Mouse (Mus musculus) stomach, embryonic 16.5 days (tissue): ENCODE data around the gene Ppp1r32. TPM values are rescaled to one million over a fixed set of nuclear protein-coding genes. Genes with fewer than 3 reads are reported as not detected.
A peak's percentile ranks its signal among the peaks of the same experiment; 100 is the strongest.

ENCODE experiments used
- ATAC-seq: fragments of 200-750 bp; cut with Nextera tagmentation; 2 replicates; pipeline ENCODE4 v1.8.0; 2017; ENCODE audit warnings: moderate number of reproducible peaks, moderate TSS enrichment; ENCODE audit not compliant: insufficient read depth, low FRiP score
- H3K27ac ChIP-seq: fragments of 300-500 bp; sonication (generic); 2 replicates; pipeline ENCODE4 v1.5.1; 2014; ENCODE audit warnings: low read length
- H3K27me3 ChIP-seq: fragments of 300-500 bp; sonication (generic); 2 replicates; pipeline ENCODE4 v1.6.1; 2014; ENCODE audit warnings: low read length, control low read depth, mixed read lengths; ENCODE audit not compliant: control insufficient read depth, insufficient read depth
- H3K36me3 ChIP-seq: fragments of 300-500 bp; sonication (generic); 2 replicates; pipeline ENCODE4 v1.6.1; 2014; ENCODE audit warnings: low read length; ENCODE audit not compliant: control insufficient read depth, insufficient read depth
- H3K4me1 ChIP-seq: fragments of 300-500 bp; sonication (generic); 2 replicates; pipeline ENCODE4 v1.6.1; 2014; ENCODE audit warnings: low read length, control low read depth, mixed read lengths; ENCODE audit not compliant: control insufficient read depth, insufficient read depth
- H3K4me2 ChIP-seq: fragments of 300-500 bp; sonication (generic); 2 replicates; pipeline ENCODE4 v1.6.1; 2014; ENCODE audit warnings: low read depth, low read length, mixed read lengths
- H3K4me3 ChIP-seq: fragments of 300-500 bp; sonication (generic); replicated peaks from 2 replicates; pipeline ENCODE4 v1.5.1; 2014; ENCODE audit warnings: mild to moderate bottlenecking, low read length
- H3K9ac ChIP-seq: fragments of 300-500 bp; sonication (generic); 2 replicates; pipeline ENCODE4 v1.6.1; 2014; ENCODE audit warnings: low read length
- H3K9me3 ChIP-seq: fragments of 300-500 bp; sonication (generic); replicated peaks from 2 replicates; pipeline ENCODE4 v1.6.1; 2016; ENCODE audit warnings: low read length, control low read depth; ENCODE audit not compliant: control insufficient read depth
- WGBS: fragments of 180-500 bp; shearing (Covaris S2); extraction: QIAGEN DNeasy Blood & Tissue Kit; methylation state at CpG from one replicate; pipeline ENCODE4 v1.1.7; 2014; 5-methylcytosine and 5-hydroxymethylcytosine counted together
- polyA plus RNA-seq: library from polyadenylated mRNA; unstranded; fragments of >200 nt; fragmentation: Nextera tagmentation; extraction: Ambion mirVana; gene quantifications from 2 replicates; pipeline ENCODE4 v1.2.1, GENCODE M21; 2015

Gene Ppp1r32
- polyA plus RNA-seq, 1 experiment from 2014 or later: 0.31 TPM

GRCm38 (mm10) chr19:10502571-10502970 is 19.8 kb upstream of the Ppp1r32 start:
- Histone ChIP-seq H3K36me3 (0 out of 2 replicates have a peak, but pooled peaks cover under 1% of the 10 kb centered on the region), H3K9ac (no peak overlapping the region), H3K27me3 (no peaks in the 10 kb centered on the region), H3K9me3 (no peaks in the 10 kb centered on the region), H3K4me1 (no peaks in the 10 kb centered on the region), H3K4me3 (no peak overlapping the region), H3K4me2 (no peak overlapping the region), H3K27ac (no peak overlapping the region)
- ATAC-seq: peak; percentile 71; the same call in 1 of the 2 replicates
- whole genome bisulfite sequencing: 7% methylated on average over 4 of the region's 4 CpGs

GRCm38 (mm10) chr19:10500581-10500980 is 17.9 kb upstream of the Ppp1r32 start:
- peak; percentile 67 for ATAC-seq
- Histone ChIP-seq H3K27ac (0 out of 2 replicates have a peak overlapping the region, but pooled peaks have one; percentile 1), H3K9me3 (no peaks in the 10 kb centered on the region), H3K4me3 (no peak overlapping the region), H3K36me3 (no peaks in the 10 kb centered on the region), H3K4me2 (no peak overlapping the region), H3K27me3 (no peaks in the 10 kb centered on the region), H3K9ac (no peak overlapping the region), H3K4me1 (no peaks in the 10 kb centered on the region)
- WGBS: 68% methylated on average over 8 of the region's 8 CpGs

GRCm38 (mm10) chr19:10497512-10498160 is 14.9 kb upstream of the Ppp1r32 start:
- no peak for ATAC-seq
- Histone ChIP-seq H3K9me3 (no peaks in the 10 kb centered on the region), H3K27me3 (no peaks in the 10 kb centered on the region), H3K4me3 (no peak overlapping the region), H3K27ac (no peak overlapping the region), H3K9ac (no peak overlapping the region), H3K36me3 (no peaks in the 10 kb centered on the region), H3K4me1 (no peaks in the 10 kb centered on the region), H3K4me2 (no peak overlapping the region)
- 54% methylated on average over 8 of the region's 8 CpGs for WGBS

GRCm38 (mm10) chr19:10496976-10497375 is 14.2 kb upstream of the Ppp1r32 start:
- Histone ChIP-seq H3K36me3 (no peaks in the 10 kb centered on the region), H3K4me2 (no peak overlapping the region), H3K9me3 (no peaks in the 10 kb centered on the region), H3K27me3 (no peaks in the 10 kb centered on the region), H3K4me3 (no peak overlapping the region), H3K9ac (no peak overlapping the region), H3K4me1 (no peaks in the 10 kb centered on the region), H3K27ac (no peak overlapping the region)
- ATAC-seq: no peak
- WGBS: 67% methylated on average over 2 of the region's 2 CpGs

GRCm38 (mm10) chr19:10495670-10496069 is 12.9 kb upstream of the Ppp1r32 start:
- Histone ChIP-seq H3K9ac (no peak overlapping the region), H3K4me2 (no peak overlapping the region), H3K4me3 (no peak overlapping the region), H3K36me3 (no peaks in the 10 kb centered on the region), H3K4me1 (no peaks in the 10 kb centered on the region), H3K27ac (no peak overlapping the region), H3K9me3 (no peaks in the 10 kb centered on the region), H3K27me3 (no peaks in the 10 kb centered on the region)
- WGBS: 83% methylated on average over 1 of the region's 1 CpGs
- no peak for ATAC-seq

- WGBS: 20% methylated on average over 9 of the region's 9 CpGs
- no peak overlapping the region for H3K4me2 ChIP-seq
- no peak overlapping the region for H3K9ac ChIP-seq
- H3K4me1 ChIP-seq: peaks cover 7% of the 10 kb centered on the region; the same call in 1 of the 2 replicates
- H3K4me3 ChIP-seq: no peak overlapping the region
- H3K27me3 ChIP-seq: no peaks in the 10 kb centered on the region
- no peaks in the 10 kb centered on the region for H3K9me3 ChIP-seq
- ATAC-seq: peak; percentile 49
- no peaks in the 10 kb centered on the region for H3K36me3 ChIP-seq
- H3K27ac ChIP-seq: no peak overlapping the region
Measured at GRCm38 (mm10) chr19:10486264-10486738, 3.6 kb upstream of the Ppp1r32 start.

- H3K9ac ChIP-seq: no peak overlapping the region
- H3K4me3 ChIP-seq: no peak overlapping the region
- H3K4me1 ChIP-seq: peaks cover 7% of the 10 kb centered on the region; the same call in 1 of the 2 replicates
- H3K36me3 ChIP-seq: no peaks in the 10 kb centered on the region
- no peak for ATAC-seq
- no peak overlapping the region for H3K4me2 ChIP-seq
- H3K27ac ChIP-seq: no peak overlapping the region
- no peaks in the 10 kb centered on the region for H3K9me3 ChIP-seq
- 54% methylated on average over 4 of the region's 4 CpGs for WGBS
- H3K27me3 ChIP-seq: no peaks in the 10 kb centered on the region
Measured at GRCm38 (mm10) chr19:10479541-10479940, 3.2 kb downstream of the Ppp1r32 start.

GRCm38 (mm10) chr19:10473779-10474178 is 8.9 kb downstream of the Ppp1r32 start:
- Histone ChIP-seq H3K9me3 (no peaks in the 10 kb centered on the region), H3K27me3 (no peaks in the 10 kb centered on the region), H3K4me3 (no peak overlapping the region), H3K4me2 (no peak overlapping the region), H3K9ac (no peak overlapping the region), H3K36me3 (no peaks in the 10 kb centered on the region), H3K4me1 (0 out of 2 replicates have a peak, but pooled peaks cover 4% of the 10 kb centered on the region), H3K27ac (no peak overlapping the region)
- no peak for ATAC-seq
- WGBS: 16% methylated on average over 6 of the region's 6 CpGs

- H3K27ac ChIP-seq: no peak overlapping the region
- H3K27me3 ChIP-seq: no peaks in the 10 kb centered on the region
- no peaks in the 10 kb centered on the region for H3K36me3 ChIP-seq
- H3K9me3 ChIP-seq: no peaks in the 10 kb centered on the region
- H3K4me3 ChIP-seq: no peak overlapping the region
- no peak for ATAC-seq
- no peak overlapping the region for H3K4me2 ChIP-seq
- WGBS: 74% methylated on average over 3 of the region's 3 CpGs
- 0 out of 2 replicates have a peak, but pooled peaks cover 4% of the 10 kb centered on the region for H3K4me1 ChIP-seq
- no peak overlapping the region for H3K9ac ChIP-seq
Measured at GRCm38 (mm10) chr19:10472958-10473357, 9.8 kb downstream of the Ppp1r32 start.
